Mouse (Mus musculus): ENCODE measurements around the gene 1700024G13Rik.

DNA sequence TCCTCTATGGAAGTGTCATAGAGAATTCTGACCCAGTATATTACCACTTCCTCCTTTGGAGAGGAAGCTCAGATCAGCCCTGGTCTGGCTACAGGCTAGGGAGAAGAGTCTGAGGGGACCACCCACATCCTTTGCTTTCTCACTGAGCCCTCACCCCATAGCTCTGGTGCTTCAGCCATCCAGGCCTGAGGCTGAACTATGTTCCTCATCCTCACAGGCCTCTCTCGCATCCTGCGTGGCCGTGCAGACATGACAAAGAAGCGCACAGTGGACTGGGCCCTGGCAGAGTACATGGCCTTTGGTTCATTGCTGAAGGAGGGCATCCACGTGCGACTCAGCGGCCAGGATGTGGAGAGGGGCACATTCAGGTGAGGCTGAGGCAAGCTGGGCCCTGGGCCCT, 46.4 kb downstream of the 1700024G13Rik start:
- TF ChIP-seq POLR2A (IDR thresholded peaks at IDR 0.05; ENCODE audit: low read depth, low read length) (no peak), CTCF (IDR thresholded peaks at IDR 0.05; ENCODE audit: extremely low read depth, insufficient read depth, insufficient read length, insufficient replicate concordance) (no peak)

All from spleen, adult 2 months (tissue).